Mouse (Mus musculus): ENCODE results near the gene Atoh8. TPM values are rescaled to one million over a fixed set of nuclear protein-coding genes. Genes with fewer than 3 reads are reported as not detected.

Gene Atoh8
- polyA plus RNA-seq, 1 experiment from 2014 or later, result 7.3 TPM

DNA sequence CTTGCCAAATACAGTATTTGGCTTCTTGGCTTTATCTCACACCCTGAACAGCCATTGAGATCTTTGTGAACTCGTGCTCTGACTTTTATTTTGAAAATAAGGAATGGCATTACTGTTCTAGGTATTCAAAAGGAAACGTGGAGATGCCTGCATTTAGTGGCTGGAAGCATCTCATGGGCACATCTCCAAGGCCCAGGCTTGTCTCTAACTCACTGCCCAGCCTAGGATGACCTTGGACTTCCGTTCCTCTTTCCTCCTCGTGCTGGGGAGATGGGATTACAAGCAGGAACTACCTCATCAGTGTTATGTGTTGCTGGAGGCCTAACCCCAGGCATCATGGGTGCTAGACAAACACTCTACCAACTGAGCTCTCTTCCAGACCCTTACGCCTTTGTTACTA lies 32.1 kb downstream of the Atoh8 start:
- no peak overlapping the region for H3K27ac ChIP-seq
- 83% methylated on average over 5 of the region's 5 CpGs for WGBS
- H3K4me2 ChIP-seq (replicated peaks), result no peak overlapping the region
- no peaks in the 10 kb centered on the region; the same call in 1 of the 2 replicates for H3K27me3 ChIP-seq (replicated peaks)
- H3K4me3 ChIP-seq, result no peak overlapping the region
- no peak for ATAC-seq (ENCODE audit: low FRiP score, low read depth)
- no peak overlapping the region for H3K9ac ChIP-seq
- peaks cover 8% of the 10 kb centered on the region; the same call in 1 of the 2 replicates for H3K36me3 ChIP-seq
- peaks cover 15% of the 10 kb centered on the region; the same call in 1 of the 2 replicates for H3K4me1 ChIP-seq
- no peaks in the 10 kb centered on the region for H3K9me3 ChIP-seq

- Histone ChIP-seq H3K9ac (no peak overlapping the region), H3K4me3 (no peak overlapping the region), H3K36me3 (peaks cover 8% of the 10 kb centered on the region; the same call in 1 of the 2 replicates), H3K4me2 (replicated peaks) (no peak overlapping the region), H3K4me1 (peaks cover 15% of the 10 kb centered on the region; the same call in 1 of the 2 replicates), H3K9me3 (no peaks in the 10 kb centered on the region), H3K27ac (no peak overlapping the region), H3K27me3 (replicated peaks) (no peaks in the 10 kb centered on the region; the same call in 1 of the 2 replicates)
- WGBS, result 84% methylated on average over 5 of the region's 5 CpGs
- no peak for ATAC-seq (ENCODE audit: low FRiP score, low read depth)
These were observed 32.6 kb downstream of the Atoh8 start for GRCm38 (mm10) chr6:72202732-72203131.

DNA sequence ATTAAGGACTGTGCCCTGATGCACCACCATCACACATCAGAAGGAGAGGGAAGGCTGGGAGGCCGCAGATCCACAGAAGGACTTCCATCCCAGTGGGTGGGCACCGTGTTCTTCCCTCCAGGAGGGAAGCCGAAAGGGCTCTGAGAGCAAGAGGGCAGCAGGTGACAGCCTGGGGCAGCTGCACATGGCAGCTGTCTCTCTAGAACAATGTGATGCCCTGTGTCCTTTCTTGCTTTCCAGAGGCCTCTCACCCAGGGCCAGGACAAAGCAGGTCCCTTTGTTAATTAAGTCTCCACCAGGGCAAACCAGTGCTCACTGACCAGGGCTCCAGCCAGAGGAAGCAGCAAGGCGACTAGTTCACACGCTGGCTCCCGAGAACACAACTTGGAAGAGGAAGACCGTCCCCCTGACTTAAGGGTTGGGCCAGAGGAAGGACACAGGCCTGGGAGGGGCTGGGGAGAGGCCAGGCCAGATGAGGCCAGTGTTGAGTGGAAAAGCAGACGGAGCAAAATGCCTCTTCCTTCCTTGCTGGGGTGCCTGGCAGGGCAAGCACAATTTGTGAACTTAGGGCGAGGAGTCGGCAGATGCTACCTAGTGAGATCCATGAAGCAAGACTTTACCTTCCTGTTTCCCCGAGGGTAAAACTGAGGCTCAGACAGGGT lies 34.7 kb downstream of the Atoh8 start:
- WGBS, result 50% methylated on average over 11 of the region's 11 CpGs
- peaks cover 4% of the 10 kb centered on the region; the same call in 1 of the 2 replicates for H3K36me3 ChIP-seq
- H3K9me3 ChIP-seq, result no peaks in the 10 kb centered on the region
- H3K9ac ChIP-seq, result no peak overlapping the region
- ATAC-seq (ENCODE audit: low FRiP score, low read depth), result peak; percentile 42; the same call in 1 of the 2 replicates
- H3K4me2 ChIP-seq (replicated peaks), result no peak overlapping the region
- H3K27me3 ChIP-seq (replicated peaks), result no peaks in the 10 kb centered on the region; the same call in 1 of the 2 replicates
- peaks cover 11% of the 10 kb centered on the region; the same call in 1 of the 2 replicates for H3K4me1 ChIP-seq
- no peak overlapping the region for H3K27ac ChIP-seq
- no peak overlapping the region for H3K4me3 ChIP-seq

DNA sequence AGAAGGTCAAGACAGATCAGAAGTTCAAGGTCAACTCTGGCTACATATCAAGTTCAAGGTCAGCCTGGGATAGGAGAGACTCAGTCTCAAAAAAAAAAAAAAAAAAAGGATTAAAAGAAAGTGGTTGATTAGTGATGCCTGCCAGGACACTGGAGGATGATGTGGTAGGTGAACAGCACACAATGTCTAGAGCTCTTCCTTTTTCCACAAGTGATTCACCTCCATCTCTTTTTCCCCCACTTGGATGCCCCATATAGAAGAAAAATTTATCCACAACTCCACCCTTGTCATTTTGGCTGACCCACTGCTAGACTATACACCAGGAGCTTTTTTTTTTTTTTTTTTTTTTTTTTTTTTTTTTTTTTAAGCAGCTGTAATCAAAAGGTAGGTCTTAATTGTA lies 37.9 kb downstream of the Atoh8 start:
- no peak overlapping the region for H3K27ac ChIP-seq
- H3K36me3 ChIP-seq, result no peaks in the 10 kb centered on the region
- no peak overlapping the region for H3K4me3 ChIP-seq
- H3K4me1 ChIP-seq, result peaks cover 11% of the 10 kb centered on the region; the same call in 1 of the 2 replicates
- ATAC-seq (ENCODE audit: low FRiP score, low read depth), result no peak
- H3K9ac ChIP-seq, result no peak overlapping the region
- H3K9me3 ChIP-seq, result no peaks in the 10 kb centered on the region
- H3K4me2 ChIP-seq (replicated peaks), result no peak overlapping the region
- H3K27me3 ChIP-seq (replicated peaks), result no peaks in the 10 kb centered on the region; the same call in 1 of the 2 replicates

DNA sequence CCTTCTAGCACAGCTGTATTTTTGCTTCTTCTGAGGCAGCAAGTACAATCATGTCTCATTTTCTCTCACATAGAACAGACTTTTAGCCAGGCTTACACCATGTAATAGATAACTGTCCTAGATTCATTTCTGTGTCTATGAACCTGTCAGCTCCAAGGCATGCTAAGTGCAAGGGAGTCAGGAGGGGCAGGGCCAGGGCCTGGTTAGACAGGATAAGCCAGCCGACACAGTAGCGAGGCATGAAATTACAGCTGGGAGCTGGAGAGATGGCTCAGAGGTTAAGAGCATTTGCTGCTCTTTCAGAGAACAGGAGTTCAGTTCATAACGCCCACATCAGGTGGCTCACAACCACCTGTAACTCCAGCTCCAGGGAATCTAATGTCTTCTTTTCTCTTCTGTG lies 38.7 kb downstream of the Atoh8 start:
- peaks cover 4% of the 10 kb centered on the region; the same call in 1 of the 2 replicates for H3K27me3 ChIP-seq (replicated peaks)
- no peak for ATAC-seq (ENCODE audit: low FRiP score, low read depth)
- 83% methylated on average over 3 of the region's 3 CpGs for WGBS

GRCm38 (mm10) chr6:72190577-72190976 lies 44.8 kb downstream of the Atoh8 start:
- H3K4me3 ChIP-seq, result no peak overlapping the region
- 70% methylated on average over 5 of the region's 5 CpGs for WGBS
- peaks cover 12% of the 10 kb centered on the region for H3K4me1 ChIP-seq
- H3K9ac ChIP-seq, result no peak overlapping the region
- H3K27ac ChIP-seq, result no peak overlapping the region
- H3K36me3 ChIP-seq, result no peaks in the 10 kb centered on the region
- no peak for ATAC-seq (ENCODE audit: low FRiP score, low read depth)
- H3K4me2 ChIP-seq (replicated peaks), result no peak overlapping the region
- no peaks in the 10 kb centered on the region for H3K9me3 ChIP-seq
- H3K27me3 ChIP-seq (replicated peaks), result peaks cover 49% of the 10 kb centered on the region

More for the DNA sequence above, 38.7 kb downstream of the Atoh8 start:
- H3K9me3 ChIP-seq, result no peaks in the 10 kb centered on the region
- H3K4me3 ChIP-seq, result no peak overlapping the region
- H3K9ac ChIP-seq, result no peak overlapping the region
- H3K4me1 ChIP-seq, result peaks cover 11% of the 10 kb centered on the region; the same call in 1 of the 2 replicates
- H3K27ac ChIP-seq, result no peak overlapping the region
- no peak overlapping the region for H3K4me2 ChIP-seq (replicated peaks)
- H3K36me3 ChIP-seq, result no peaks in the 10 kb centered on the region

DNA sequence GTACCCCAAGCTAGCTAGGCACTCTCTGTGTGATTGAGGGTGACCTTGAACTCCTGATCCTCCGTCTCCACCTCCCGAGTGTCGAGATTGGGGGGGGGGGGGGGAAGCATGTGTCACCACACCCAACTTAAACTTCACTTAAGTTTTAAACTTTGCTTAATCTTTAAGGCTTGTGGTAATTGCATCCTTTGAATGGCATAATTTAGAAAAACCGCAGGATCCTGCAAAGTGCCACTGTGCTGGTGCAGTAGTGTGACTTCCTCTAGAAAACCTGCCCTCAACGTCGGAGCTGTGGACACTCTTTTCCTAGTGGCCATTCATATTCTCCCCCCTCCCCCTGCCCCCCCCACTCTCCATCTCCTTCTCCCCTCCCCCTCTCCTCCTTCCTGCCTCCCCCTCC lies 45.3 kb downstream of the Atoh8 start:
- Histone ChIP-seq H3K36me3 (no peaks in the 10 kb centered on the region), H3K4me2 (replicated peaks) (no peak overlapping the region), H3K27me3 (replicated peaks) (peaks cover 49% of the 10 kb centered on the region), H3K4me3 (no peak overlapping the region), H3K27ac (no peak overlapping the region), H3K9ac (no peak overlapping the region), H3K9me3 (no peaks in the 10 kb centered on the region), H3K4me1 (peaks cover 12% of the 10 kb centered on the region)
- WGBS, result 37% methylated on average over 6 of the region's 6 CpGs
- no peak for ATAC-seq (ENCODE audit: low FRiP score, low read depth)

DNA sequence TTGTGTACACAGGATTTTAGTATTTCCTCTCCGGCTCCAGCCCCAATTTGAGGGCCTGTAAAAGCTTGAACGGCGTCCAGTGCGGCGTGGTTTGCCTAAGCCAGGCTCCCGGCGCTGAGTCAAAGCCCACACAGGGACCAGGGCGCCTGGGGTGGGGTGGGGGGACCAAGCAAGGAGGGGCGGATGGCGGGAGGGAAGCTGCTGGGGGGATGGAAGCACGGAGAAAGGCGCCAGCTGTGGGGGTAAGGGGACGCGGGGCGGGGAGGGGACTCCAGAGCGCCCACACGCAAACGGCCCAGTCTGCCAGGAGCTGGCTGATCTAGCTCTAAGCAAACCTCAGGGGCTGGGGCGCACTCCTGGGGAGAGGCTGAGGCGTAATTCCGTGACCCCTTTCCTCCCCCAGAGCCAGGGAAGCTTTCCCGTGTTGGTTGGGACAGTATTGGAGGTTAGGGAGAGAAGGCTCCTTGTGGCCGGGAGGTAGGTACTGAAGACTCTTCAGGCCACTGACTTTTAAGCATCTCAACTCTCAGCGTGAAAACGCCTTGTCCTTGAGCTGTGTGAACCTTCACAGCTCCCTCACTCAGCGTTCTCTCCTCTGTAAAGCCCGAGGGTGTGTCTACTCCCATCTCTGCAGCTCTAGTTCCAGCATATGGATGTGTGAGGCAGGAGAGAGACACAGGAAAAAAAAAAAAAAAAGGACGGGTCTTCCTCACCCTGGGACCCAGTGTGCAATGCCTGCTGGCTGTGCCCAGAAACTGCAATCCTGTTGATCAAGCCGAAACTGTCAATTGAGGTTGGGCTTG lies 46.1 kb downstream of the Atoh8 start:
- ATAC-seq (ENCODE audit: low FRiP score, low read depth), result peak; percentile 30
- H3K9ac ChIP-seq, result peak overlapping the region; percentile 44
- peaks cover 12% of the 10 kb centered on the region for H3K4me1 ChIP-seq
- H3K4me3 ChIP-seq, result peak overlapping the region; percentile 24
- H3K27me3 ChIP-seq (replicated peaks), result peaks cover 54% of the 10 kb centered on the region
- peak overlapping the region; percentile 64 for H3K4me2 ChIP-seq (replicated peaks)
- no peak overlapping the region for H3K27ac ChIP-seq
- H3K9me3 ChIP-seq, result no peaks in the 10 kb centered on the region
- no peaks in the 10 kb centered on the region for H3K36me3 ChIP-seq
- WGBS, result 4% methylated on average over 29 of the region's 29 CpGs

DNA sequence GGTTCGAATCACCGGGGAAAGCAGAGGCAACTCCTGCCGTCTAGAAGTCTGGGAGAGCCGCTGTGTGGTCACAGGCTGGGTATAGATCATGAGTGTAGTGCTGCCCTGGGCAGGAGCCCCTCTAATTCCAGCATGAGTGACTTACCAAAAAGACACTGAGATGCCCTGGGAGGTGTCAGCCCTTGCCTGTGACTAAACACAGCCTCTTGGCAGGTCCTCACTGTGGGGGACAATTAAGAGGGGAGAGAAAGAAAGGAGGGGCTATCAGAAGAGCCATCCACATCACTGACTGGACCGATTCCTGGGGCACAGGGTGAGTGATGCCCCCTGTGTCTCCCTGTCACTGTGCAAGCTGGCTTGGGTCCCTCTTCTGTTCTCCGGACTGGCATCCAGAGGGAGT lies 48.6 kb downstream of the Atoh8 start:
- Histone ChIP-seq H3K9ac (no peak overlapping the region), H3K27me3 (replicated peaks) (peaks cover 52% of the 10 kb centered on the region), H3K4me2 (replicated peaks) (no peak overlapping the region), H3K4me3 (no peak overlapping the region), H3K36me3 (no peaks in the 10 kb centered on the region), H3K9me3 (no peaks in the 10 kb centered on the region), H3K27ac (no peak overlapping the region), H3K4me1 (peaks cover 12% of the 10 kb centered on the region)
- no peak for ATAC-seq (ENCODE audit: low FRiP score, low read depth)
- 80% methylated on average over 6 of the region's 6 CpGs for WGBS

- H3K27me3 ChIP-seq (replicated peaks), result peaks cover 51% of the 10 kb centered on the region
- no peak overlapping the region for H3K27ac ChIP-seq
- WGBS, result 4% methylated on average over 6 of the region's 6 CpGs
- H3K36me3 ChIP-seq, result no peaks in the 10 kb centered on the region
- peaks cover 12% of the 10 kb centered on the region for H3K4me1 ChIP-seq
- no peak overlapping the region for H3K9ac ChIP-seq
- no peak overlapping the region for H3K4me2 ChIP-seq (replicated peaks)
- ATAC-seq (ENCODE audit: low FRiP score, low read depth), result peak; percentile 39
- H3K4me3 ChIP-seq, result no peak overlapping the region
- H3K9me3 ChIP-seq, result no peaks in the 10 kb centered on the region
These were observed 49.4 kb downstream of the Atoh8 start for GRCm38 (mm10) chr6:72185893-72186490.

DNA sequence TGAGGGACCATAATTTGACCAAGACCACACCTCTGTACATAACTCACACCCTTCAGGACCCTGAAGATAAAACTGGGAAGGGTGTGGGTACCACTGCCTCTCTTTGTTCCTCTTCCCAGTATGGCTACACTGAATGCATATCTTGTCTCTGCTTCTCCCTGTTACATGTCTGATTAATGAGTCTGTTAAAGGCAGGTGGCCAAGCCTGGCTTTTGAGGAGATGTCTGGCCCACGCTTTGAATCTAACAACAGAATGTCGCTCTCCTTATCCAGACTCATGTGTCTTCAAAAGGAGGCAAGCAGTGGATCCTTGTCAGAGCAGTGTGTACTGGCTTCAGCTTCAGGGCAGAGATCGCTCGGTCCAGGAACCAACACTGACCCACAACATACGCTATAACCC lies 50.8 kb downstream of the Atoh8 start:
- ATAC-seq (ENCODE audit: low FRiP score, low read depth), result no peak
- H3K36me3 ChIP-seq, result no peaks in the 10 kb centered on the region
- H3K9ac ChIP-seq, result no peak overlapping the region
- no peak overlapping the region for H3K4me2 ChIP-seq (replicated peaks)
- H3K4me1 ChIP-seq, result peaks cover 11% of the 10 kb centered on the region
- WGBS, result 87% methylated on average over 5 of the region's 5 CpGs
- H3K4me3 ChIP-seq, result no peak overlapping the region
- no peaks in the 10 kb centered on the region for H3K9me3 ChIP-seq
- no peak overlapping the region for H3K27ac ChIP-seq
- H3K27me3 ChIP-seq (replicated peaks), result peaks cover 39% of the 10 kb centered on the region
